Comparison of ENCODE assay signal across 7 mouse cellular contexts in the genomic region with DNA sequence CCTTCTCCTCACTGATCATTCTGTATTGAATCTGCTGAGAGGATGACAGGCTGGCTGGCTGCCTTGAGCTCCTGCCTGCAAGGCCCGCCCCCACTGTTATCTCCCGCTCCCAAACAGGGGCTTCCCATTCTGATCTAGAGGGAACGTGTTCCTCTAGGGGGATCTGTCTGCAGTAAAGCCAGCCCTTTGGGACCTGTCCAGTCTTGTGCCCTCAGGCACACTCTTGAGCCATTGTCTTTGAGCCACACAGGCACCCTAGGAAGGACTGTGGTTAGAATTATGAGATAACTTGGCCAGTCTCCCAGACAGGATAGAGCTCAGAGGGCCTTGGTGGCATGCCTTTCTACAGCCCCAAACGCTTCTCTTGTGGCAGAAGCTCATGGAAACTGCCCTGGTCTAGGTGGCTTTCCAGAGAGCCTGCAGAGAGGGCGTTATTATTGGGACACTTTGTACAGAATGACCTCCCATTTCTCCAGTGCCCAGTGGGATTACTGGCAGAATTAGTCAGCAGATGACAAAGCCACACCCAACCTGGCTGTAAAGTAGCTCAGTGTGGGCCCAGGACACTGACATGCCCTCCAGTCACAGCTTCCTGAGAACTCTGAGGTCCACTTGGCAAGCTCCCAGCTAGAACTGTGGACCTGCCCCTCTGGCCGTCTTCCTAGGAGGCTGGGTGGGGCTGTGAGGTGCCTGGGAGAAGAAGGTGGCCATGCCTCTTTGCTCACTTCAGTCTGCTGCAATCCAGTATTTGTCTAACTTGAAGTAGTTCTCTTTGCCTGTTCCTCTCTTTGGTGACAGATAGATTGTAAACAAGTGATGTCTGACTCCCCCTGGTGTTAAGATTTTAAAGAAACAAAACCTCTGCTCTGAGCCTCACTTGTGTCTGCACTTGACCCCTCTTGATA. TPM values are rescaled to one million over a fixed set of nuclear protein-coding genes. Genes with fewer than 3 reads are reported as not detected.
DNase-seq lines count a peak whose midpoint lies in the region; ATAC-seq and TF ChIP-seq lines count a peak whose summit lies in the region.

No protein-coding gene starts in this region.

- TF ChIP-seq POLR2A in brain, embryonic 14.5 days (IDR thresholded peaks at IDR 0.05; ENCODE audit: borderline replicate concordance, extremely low read depth, insufficient read depth, insufficient read length, poor library complexity, severe bottlenecking), result no peak
- no peak for TF ChIP-seq POLR2A in olfactory bulb, adult 2 months (IDR thresholded peaks at IDR 0.05; ENCODE audit: insufficient read depth, low read depth, low read length)

- H3K9me3 ChIP-seq in hindbrain, embryonic 16.5 days (ENCODE audit: control insufficient read depth, low read length), result no peaks in the 10 kb centered on the region
- no peaks in the 10 kb centered on the region for H3K9me3 ChIP-seq in liver, embryonic 13.5 days (replicated peaks)

- no peak overlapping the region for H3ac ChIP-seq in C2C12 (ENCODE audit: control insufficient read depth, insufficient read length, low read depth)

- H3K36me3 ChIP-seq in C2C12 (ENCODE audit: control insufficient read depth, insufficient read depth), result peaks cover 3% of the 10 kb centered on the region
- peaks cover 6% of the 10 kb centered on the region; the same call in 1 of the 2 replicates for H3K36me3 ChIP-seq in hindbrain, embryonic 16.5 days (ENCODE audit: control insufficient read depth, insufficient read depth, low read length)
- H3K36me3 ChIP-seq in liver, embryonic 13.5 days, result no peaks in the 10 kb centered on the region

- no peak overlapping the region for H3K4me3 ChIP-seq in C2C12 (ENCODE audit: insufficient read depth, poor library complexity, severe bottlenecking)
- no peak overlapping the region for H3K4me3 ChIP-seq in hindbrain, embryonic 16.5 days (ENCODE audit: low read length)
- no peak overlapping the region for H3K4me3 ChIP-seq in liver, embryonic 13.5 days (replicated peaks)
- H3K4me3 ChIP-seq in olfactory bulb, adult 2 months (ENCODE audit: insufficient read depth, low read depth, low read length), result no peak overlapping the region

- no peaks in the 10 kb centered on the region for H3K79me2 ChIP-seq in C2C12 (ENCODE audit: control insufficient read depth, insufficient read depth)

- no peaks in the 10 kb centered on the region for H3K27me3 ChIP-seq in C2C12 (ENCODE audit: control insufficient read depth, insufficient read depth, insufficient read length)
- H3K27me3 ChIP-seq in hindbrain, embryonic 16.5 days (replicated peaks; ENCODE audit: control insufficient read depth, insufficient read depth, low read length), result no peaks in the 10 kb centered on the region
- H3K27me3 ChIP-seq in liver, embryonic 13.5 days, result no peaks in the 10 kb centered on the region

- no peak overlapping the region for H3K9ac ChIP-seq in hindbrain, embryonic 16.5 days (ENCODE audit: low read depth, low read length)
- H3K9ac ChIP-seq in liver, embryonic 13.5 days, result peak overlapping the region; percentile 11; the same call in 1 of the 2 replicates

- DNase-seq in 3134 (ENCODE audit: extremely low read depth, insufficient read length, low spot score), result peak; percentile 83
- DNase-seq in brain, embryonic 14.5 days (ENCODE audit: low read depth), result peak; percentile 55
- peak; percentile 82 for DNase-seq in gastrocnemius, adult 18-20 months (ENCODE audit: low spot score)
- peak; percentile 36 for DNase-seq in liver, embryonic 13.5 days

- 50% methylated on average over 6 of the region's 6 CpGs for WGBS in hindbrain, embryonic 16.5 days
- 13% methylated on average over 6 of the region's 6 CpGs for WGBS in liver, embryonic 13.5 days (ENCODE audit: insufficient replicate concordance)
- WGBS in olfactory bulb, adult 2 months, result 42% methylated on average over 6 of the region's 6 CpGs

- ATAC-seq in hindbrain, embryonic 16.5 days, result peak; percentile 27; the same call in 1 of the 2 replicates
- ATAC-seq in liver, embryonic 13.5 days (ENCODE audit: low read depth), result peak; percentile 68

- TF ChIP-seq CTCF in C2C12 (IDR thresholded peaks at IDR 0.05; ENCODE audit: control insufficient read depth, insufficient read depth, insufficient read length), result no peak
- TF ChIP-seq CTCF in brain, embryonic 14.5 days (IDR thresholded peaks at IDR 0.05; ENCODE audit: borderline replicate concordance, extremely low read depth, insufficient read depth, insufficient read length), result no peak
- no peak for TF ChIP-seq CTCF in olfactory bulb, adult 2 months (IDR thresholded peaks at IDR 0.05; ENCODE audit: insufficient read depth, low read depth, low read length)

- H3K79me3 ChIP-seq in C2C12 (ENCODE audit: low read depth), result no peaks in the 10 kb centered on the region

- no peak overlapping the region for H3K4me2 ChIP-seq in hindbrain, embryonic 16.5 days (ENCODE audit: low read length)
- H3K4me2 ChIP-seq in liver, embryonic 13.5 days, result peak overlapping the region; percentile 28

- peak overlapping the region; percentile 60 for H3K27ac ChIP-seq in hindbrain, embryonic 16.5 days (ENCODE audit: low read depth, low read length)
- H3K27ac ChIP-seq in liver, embryonic 13.5 days, result peak overlapping the region; percentile 78
- 0 out of 2 replicates have a peak overlapping the region, but pooled peaks have one; percentile 14 for H3K27ac ChIP-seq in olfactory bulb, adult 2 months (ENCODE audit: insufficient read depth, low read depth, low read length)

- peaks cover 11% of the 10 kb centered on the region for H3K4me1 ChIP-seq in hindbrain, embryonic 16.5 days (ENCODE audit: control insufficient read depth, insufficient read depth, low read depth, low read length)
- peaks cover 64% of the 10 kb centered on the region for H3K4me1 ChIP-seq in liver, embryonic 13.5 days (replicated peaks)
- H3K4me1 ChIP-seq in olfactory bulb, adult 2 months (ENCODE audit: control insufficient read depth, insufficient read depth, low read length), result peaks cover 11% of the 10 kb centered on the region

TF ChIP-seq in C2C12, 6 proteins besides CTCF, POLR2A, EP300 and RAD21:
- TF ChIP-seq MAX (IDR thresholded peaks at IDR 0.05) (peak; percentile 8), CEBPB (IDR thresholded peaks at IDR 0.05; ENCODE audit: low read depth) (no peak), FOSL1 (IDR thresholded peaks at IDR 0.05; ENCODE audit: insufficient read depth, low read length, poor library complexity, severe bottlenecking) (no peak)

RNA-seq across cellular contexts. Expression of a gene that starts 57.9 kb away (rescaled TPM):
- polyA plus RNA-seq in C2C12 (2012; fragmentation: generic; extraction: Trizol), result 39.1 TPM
- polyA plus RNA-seq in brain, embryonic 14.5 days (2012; rRNA removed), result 78.3 and 80.1 TPM in 2 replicates
- total RNA-seq in gastrocnemius, adult 18-20 months (2021), result 10 to 100 TPM; 16.5 to 18.6 TPM
- 82.8 and 86.1 TPM in 2 replicates for polyA plus RNA-seq in hindbrain, embryonic 16.5 days (2015; fragmentation: Nextera tagmentation; extraction: Ambion mirVana)
- 51.6 and 64.4 TPM in 2 replicates for polyA plus RNA-seq in liver, embryonic 13.5 days (2015; fragmentation: Nextera tagmentation; extraction: Ambion mirVana)
- polyA plus RNA-seq in olfactory bulb, adult 2 months (2012; ENCODE audit: insufficient read depth, insufficient read length, low replicate concordance, missing spikeins), result not detected in 2 replicates

RNA-seq across cellular contexts. Expression of a gene that starts 58.8 kb away (rescaled TPM):
- polyA plus RNA-seq in C2C12 (2012; fragmentation: generic; extraction: Trizol), result 47.8 TPM
- 19.9 and 21.5 TPM in 2 replicates for polyA plus RNA-seq in brain, embryonic 14.5 days (2012; rRNA removed)
- 10 to 100 TPM; 37.8 to 38.8 TPM for total RNA-seq in gastrocnemius, adult 18-20 months (2021)
- 35.0 and 37.0 TPM in 2 replicates for polyA plus RNA-seq in hindbrain, embryonic 16.5 days (2015; fragmentation: Nextera tagmentation; extraction: Ambion mirVana)
- 28.7 and 29.3 TPM in 2 replicates for polyA plus RNA-seq in liver, embryonic 13.5 days (2015; fragmentation: Nextera tagmentation; extraction: Ambion mirVana)
- polyA plus RNA-seq in olfactory bulb, adult 2 months (2012; ENCODE audit: insufficient read depth, insufficient read length, low replicate concordance, missing spikeins), result not detected in 2 replicates

Comparison
In these comparisons a context has a peak if more than half of its experiments do, and no peak if none do; other contexts are left out.
1. H3K27ac ChIP-seq: peak in every context shown above with its lines; median percentile 78 in liver, embryonic 13.5 days; 60 in hindbrain, embryonic 16.5 days; 14 in olfactory bulb, adult 2 months.